Mouse (Mus musculus): ENCODE measurements at regions not wholly inside any gene's neighbourhood (a gene's known extent, or its start where the extent isn't known, plus 50 kb on each side); places are given as distances from the start of the nearest gene placed in this dataset.

GRCm38 (mm10) chr13:60004611-60005010 is 172.6 kb downstream of the Gas1 start:
- DNase-seq: no peak

DNA sequence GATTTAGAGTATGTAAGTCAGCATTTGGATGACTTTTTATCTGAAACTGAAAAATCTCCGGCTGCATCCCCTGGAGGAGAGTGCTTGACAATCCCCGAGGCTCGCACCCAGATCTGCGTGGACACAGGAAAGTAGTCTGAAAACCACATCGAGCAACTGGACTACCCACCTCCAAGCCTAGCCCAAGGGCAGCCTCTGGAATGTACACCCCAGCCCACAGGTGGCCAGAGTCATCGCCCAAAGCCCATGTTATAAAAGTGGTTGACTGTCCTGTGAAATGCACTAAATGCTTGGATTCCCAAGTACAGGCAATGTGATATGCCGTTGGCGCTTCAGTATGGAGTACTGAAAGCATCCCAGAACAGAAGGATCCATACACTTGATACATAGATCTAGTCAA is 175.1 kb downstream of the Gas1 start:
- DNase-seq: no peak

DNA sequence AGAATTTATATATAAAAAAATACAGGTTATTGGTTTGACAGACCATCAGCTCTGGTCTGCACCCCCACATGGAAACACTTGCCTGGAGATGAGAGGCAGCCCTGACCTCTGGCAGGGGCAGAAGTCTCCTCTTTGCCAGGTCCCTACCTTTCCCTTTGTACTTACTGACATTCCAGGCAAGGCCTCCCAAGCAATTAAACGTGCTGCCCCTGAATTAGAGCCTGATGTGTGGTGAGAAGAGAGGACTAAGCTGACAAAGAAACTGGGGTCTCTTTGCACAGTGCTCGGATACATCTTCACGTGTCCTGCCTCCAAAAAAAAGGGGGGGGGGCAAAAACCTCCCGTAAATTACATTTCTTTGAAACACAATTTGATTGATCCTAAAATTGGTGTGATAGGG is 175.5 kb downstream of the Gas1 start:
- DNase-seq: no peak

- DNase-seq: no peak
Measured at GRCm38 (mm10) chr13:60000618-60001347, 176.4 kb downstream of the Gas1 start.

DNA sequence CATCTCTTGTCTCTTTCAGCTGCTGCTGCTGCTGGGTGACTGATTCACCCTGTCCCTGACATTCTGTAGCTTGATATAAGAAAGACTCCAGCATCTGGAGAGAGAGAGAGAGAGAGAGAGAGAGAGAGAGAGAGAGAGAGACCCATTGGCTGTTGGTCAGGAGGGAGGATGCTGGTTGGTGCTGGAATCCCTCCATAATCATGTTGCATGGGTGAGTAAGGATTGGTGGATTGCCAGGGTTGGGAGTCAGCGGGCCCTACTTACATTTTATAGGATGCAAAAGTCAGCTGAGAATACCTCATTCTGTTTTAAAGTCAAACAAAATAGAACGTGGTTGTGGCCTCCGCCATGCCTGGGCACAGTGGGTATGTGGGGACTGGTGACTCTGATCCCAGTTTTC is 174.5 kb upstream of the Tut7 start:
- no peak for DNase-seq

DNA sequence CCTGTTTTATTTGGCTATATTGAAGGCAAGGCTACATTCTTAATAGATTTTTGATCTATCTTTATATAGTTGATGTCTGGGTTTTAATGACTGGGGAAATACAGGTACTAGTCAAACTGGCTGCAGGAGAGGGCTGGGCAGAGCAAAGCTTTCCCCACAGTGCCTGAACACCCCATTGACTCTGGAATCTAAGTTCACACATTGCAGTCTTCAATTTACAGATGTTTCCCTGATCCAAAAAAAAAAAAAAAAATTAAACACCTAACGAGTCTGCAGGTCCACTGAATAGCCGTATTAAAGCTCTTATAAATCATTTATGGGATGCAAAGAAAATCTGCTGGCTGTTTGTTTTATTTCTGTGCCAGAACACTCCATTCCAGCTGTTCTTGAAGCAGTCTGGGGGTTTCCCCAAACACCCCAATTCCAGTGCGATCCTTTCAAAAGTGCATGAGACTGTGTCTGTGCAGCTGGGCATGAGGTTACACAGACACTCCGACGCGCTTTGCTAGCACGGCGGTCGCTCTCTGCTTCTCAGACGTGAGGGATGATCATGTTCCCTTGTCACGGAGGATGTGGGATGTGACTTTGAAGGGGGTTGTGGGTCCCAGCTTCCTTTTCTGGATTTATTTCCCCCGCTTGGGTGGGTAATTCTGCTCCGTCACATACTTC is 173.3 kb upstream of the Tut7 start:
- DNase-seq: no peak

DNA sequence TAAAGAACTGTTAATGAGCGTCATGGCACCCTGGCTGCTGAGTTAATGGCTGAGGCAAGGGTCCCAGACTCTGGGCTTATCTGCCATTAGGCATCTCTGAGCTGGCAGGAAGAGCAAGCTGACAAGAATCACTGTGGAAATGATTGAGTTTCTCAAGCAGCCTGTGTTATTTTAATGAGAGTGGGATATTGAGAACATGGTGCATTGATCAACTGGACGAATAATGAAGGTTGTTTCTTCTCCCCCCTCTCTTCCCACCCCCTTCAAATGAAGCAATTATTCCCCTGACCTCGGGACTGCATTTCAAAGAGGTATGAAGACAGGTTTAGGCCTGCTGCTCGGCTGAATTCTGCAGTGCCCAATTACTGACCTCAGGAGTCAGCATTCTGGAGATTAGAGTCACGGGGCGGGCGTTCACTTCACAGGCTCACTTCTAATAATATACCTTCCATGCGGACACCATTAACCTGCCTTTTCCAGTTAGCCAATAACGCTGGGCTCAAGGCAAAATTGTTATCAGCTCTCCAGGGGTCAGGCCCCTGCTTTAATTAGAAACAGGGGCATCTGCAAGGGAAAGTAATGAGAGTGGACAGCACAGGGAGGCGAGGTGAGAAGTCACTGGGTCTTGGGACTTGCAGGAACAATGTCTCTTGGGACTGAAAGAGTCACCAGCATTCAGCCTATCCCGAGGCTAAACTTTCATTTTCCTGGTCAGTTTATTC is 170.0 kb upstream of the Tut7 start:
- DNase-seq: no peak

- no peak for DNase-seq
Measured at GRCm38 (mm10) chr13:59992346-59992745, 169.4 kb upstream of the Tut7 start.

GRCm38 (mm10) chr13:59990402-59991280 is 167.7 kb upstream of the Tut7 start:
- no peak for DNase-seq

DNA sequence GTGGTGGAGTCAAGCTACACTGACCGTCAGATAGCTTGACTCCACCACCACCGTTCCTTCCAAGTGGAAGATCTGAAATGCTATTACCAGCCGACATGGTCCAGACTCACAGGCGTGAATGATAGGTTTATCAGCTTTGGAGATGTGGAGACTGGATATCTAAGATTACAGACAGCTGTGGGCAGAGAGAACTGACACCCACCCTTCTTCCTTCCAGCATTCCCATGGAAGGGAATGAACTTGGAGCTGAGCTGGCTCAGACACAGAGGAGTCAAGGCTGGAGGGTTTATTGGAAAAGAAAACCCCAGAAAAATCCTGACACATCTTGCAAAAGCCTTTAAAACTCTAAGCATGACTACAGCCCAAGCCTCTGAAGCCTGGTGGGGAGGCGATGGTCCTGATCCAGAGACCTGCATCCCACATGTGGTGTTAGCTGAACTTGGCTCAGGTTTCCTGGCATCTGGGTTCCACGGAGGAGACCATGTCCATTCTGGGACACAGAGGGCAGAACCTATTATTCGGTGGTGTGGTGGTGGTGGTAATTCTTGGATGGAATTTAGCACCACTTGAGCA is 165.5 kb upstream of the Tut7 start:
- DNase-seq: no peak

DNA sequence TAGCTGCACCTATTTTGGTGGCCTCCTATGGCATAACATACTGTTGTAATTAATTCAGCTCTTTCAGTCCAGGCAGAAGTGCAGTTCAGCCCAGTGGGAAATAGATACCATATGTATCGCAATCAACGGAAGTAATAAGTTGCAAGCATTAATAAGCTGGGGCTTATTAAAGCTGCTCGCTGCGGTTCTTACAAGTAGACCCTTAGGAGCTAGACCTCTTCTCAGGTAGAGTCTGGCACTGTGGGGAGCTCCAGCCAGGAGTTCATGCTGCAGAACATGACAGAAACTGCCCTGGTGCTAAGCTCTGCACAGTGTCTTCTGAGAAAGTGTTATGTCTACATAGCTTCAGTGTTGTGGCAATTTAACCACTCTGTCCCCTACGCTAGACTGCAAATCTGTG is 153.5 kb upstream of the Tut7 start:
- DNase-seq: no peak

DNA sequence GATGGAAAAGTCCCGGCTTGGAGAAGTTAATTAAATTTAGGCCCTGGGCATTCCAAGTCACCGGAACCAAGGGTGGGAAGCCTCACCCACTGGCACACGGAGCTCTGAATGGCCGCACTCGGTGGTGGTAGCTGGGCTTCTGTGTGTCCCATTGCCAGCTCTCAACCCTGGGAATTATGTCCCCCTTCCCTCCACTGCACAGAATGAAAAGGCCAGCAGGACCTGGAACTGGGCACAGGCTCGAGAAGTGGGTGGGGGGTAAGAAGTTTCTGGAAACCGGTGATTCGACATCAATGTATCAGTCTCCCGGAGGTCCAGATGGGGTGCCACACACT is 149.1 kb upstream of the Tut7 start:
- DNase-seq: no peak

DNA sequence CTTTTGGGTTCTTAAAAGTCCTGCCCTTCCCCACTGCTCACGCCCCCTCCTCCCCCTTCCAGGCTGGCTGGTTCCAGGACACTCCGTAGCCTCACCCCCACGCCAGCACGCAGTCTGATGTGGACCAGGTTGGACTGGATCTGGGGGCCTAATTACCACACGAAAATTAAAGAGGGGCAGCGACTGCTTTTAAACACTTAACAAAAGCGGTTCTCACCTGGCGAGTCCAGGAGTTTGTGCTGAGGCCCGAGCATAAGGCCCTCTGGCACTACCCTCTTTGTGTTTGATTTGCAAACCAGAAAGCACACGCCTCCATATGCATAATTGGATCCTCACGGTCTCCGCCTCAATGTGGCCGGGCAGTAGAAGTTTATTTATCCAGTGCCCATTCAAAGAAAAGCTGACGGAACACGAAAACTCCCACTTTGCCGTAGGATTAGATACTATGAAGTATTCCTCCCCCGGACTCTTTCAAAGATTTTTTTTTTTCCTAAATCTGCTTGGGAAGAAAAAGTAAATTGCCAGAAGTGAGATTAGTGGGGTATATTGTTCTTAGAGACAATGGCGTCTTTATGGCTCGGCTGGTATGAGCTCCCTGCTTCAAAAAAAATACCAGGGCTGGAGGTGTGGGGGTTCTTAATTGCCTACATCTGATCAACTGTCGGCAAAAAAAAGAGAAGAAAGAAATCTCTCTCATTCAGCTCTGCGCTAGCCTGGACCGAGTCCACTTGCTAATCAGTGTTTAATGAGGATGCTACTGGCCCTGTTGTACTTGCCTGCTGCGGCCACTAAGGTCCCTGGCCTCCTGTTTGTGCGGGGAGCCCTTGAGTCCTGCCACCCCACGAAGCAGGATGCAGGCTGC is 148.5 kb upstream of the Tut7 start:
- no peak for DNase-seq

DNA sequence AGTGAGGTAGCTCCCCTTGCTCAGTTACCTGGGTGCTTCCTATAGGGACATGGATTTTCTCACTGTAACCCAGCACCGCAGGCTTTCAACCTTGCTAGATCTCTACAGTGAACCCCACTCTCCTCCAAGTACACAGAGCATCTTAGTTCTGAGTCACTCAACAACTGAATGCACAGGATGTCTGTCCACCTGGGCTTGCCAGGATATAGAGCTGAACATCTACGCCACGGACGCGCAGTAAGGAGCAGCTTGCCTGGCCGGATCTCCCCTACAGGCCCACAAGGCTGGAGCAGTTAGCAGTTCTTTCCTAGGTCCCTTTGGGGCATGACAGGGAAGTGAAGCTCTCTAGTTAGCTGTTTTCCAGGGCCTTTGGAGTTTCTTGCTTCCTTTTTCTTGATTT is 147.5 kb upstream of the Tut7 start:
- DNase-seq: no peak

DNA sequence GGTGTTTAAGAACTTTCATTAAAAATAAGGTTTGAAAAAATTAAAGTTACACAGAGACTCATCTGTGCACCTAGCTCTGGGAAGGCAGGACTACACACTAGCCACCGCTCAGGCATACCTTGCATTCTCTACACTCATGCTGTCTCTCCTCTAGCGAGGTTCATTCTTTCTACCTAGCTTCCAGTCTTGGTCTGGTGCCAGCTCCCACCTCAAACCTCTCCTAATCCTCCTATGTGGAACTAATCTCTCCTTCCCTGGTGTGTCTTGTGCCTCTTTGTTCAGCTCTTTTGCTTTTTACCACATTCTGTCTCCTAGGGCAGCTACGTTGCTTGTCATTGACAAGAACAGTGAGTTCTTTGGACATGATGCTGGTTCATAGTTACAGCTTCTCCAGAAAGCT is 146.5 kb upstream of the Tut7 start:
- DNase-seq: no peak

DNA sequence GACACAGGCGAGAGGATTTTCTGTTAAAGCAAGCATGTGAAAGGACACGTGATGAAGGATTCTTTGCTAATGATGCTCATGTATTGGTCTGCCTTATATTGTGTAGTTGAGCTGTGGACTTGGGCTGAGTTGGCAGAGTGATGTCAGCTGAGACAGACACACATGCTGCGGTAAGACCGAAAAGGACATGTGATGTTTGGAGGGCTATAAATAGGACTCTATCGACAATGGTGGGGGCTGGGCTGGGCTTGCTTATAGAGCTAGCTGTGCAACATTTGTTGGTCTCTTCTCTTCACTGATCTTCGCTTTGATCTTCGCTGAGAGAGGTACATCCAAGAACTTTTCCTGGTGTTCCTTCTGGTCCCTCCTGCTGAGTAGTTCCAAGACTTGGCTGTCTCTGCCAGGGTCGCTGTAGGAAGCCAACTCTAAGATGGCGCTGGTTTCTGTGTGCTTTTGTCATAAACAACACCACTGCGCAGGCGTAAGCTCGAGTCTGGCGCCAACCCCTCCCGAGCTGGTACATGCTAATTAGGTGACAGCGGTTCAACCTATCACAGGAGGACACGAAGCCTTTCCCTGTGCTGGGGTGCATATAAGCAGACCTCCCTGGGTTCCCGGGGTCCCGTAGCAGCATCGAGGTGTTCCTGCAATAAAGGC is 145.8 kb upstream of the Tut7 start:
- no peak for DNase-seq

GRCm38 (mm10) chr13:59966535-59967255 is 143.7 kb upstream of the Tut7 start:
- DNase-seq: no peak

DNA sequence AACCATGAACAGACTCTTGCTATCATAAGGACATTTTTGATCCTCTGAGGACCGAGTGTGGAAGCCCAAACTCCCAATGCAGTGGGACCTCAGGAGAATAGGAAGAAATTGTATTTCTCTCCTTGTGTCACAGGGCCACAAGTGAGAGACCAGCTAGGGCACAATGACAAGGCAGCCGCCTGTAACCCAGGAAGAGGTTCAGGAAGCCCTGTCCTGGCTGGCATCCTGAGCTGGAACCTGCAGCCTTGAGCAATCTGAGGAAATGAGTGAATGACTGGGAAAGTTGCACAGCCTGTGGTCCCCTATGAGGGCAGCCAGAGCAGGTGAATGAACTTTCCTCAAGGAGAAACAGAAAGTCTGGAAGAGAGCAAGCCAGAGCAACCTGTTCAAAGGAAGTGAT is 142.0 kb upstream of the Tut7 start:
- no peak for DNase-seq

DNA sequence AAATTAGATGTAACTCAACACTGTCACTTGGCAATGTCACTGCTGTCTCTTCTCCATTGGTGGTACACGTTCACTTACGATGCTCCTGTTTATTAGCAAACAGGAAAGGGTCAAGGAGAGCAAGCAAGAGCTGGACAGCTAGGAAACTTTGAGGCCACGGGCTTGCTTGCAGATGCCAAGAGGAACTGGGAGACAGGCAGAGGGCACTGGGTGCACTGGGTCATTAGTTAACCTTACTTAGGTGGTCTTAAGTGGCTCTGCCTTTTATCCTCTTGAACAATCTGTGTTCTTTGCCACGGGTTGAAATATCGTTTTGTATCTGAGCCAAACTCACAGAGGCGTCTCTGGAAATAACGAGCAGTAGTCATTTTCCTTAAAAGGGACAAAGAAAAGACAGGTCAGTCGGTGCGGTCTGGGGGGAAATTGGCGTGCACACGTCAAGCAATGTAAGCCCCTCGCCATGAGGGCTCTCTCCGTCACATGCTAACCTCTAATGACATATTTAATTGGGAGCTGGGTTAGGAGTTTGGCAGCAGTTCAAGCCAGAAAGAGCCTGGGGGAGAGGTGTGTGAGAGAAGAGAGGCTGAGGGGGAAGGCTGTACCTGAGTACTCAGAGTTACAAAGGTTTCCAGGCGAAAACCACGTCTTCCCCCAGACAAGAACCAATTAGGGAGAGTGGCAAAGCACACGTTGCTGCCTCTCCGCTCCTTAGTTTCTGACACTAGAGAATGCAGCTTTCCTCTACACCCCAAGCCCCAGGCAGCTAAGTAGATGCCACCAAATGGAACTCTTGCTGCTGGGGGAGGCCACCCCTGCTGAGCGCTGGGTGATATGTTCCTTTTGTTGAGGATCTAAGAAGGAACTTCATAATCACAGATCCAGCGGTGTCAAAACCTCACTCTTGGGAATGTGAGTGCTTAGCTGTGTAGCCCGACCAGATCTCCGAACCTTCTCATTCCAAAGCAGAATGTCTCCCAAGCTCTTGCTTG is 140.0 kb upstream of the Tut7 start:
- no peak for DNase-seq

All from adrenal gland, adult 2 months (tissue).